Mouse (Mus musculus): Measurements from ENCODE around the gene Plod1. TPM values are rescaled to one million over a fixed set of nuclear protein-coding genes. Genes with fewer than 3 reads are reported as not detected.

Plod1 gene
- total RNA-seq, 2 experiments from 2014 or later, result 2.1 to 2.6 TPM

DNA sequence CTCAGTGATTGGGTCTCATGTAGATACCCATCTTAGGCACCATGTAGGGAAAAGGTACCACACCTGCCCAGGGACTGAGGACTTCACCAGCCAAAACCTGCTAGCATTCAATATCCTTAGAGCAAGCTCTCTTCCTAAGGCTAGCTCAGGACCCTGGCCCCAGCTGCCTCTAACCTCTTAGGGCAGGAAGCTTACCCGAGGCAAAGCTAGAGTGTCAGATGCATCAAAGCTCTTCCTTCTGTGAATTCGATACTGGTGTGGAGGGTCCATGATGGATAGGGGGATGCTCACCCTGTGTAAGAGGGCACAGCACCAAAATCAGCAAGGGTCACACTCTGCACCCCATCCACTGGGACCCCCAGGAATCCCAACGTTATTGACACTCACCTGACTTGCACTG is 74.5 kb downstream of the Plod1 start:
- no peak for ATAC-seq (replicated peaks; ENCODE audit: low FRiP score, poor library complexity, severe bottlenecking)

Other genes starting within 250 kb of the Plod1 start
- not detected in 2 replicates for gene Zfp534, start 234.2 kb downstream of the Plod1 start, total RNA-seq (2015; ENCODE audit: low replicate concordance)
- not detected in 2 replicates for gene Zfp534, start 234.2 kb downstream of the Plod1 start, total RNA-seq (2017; ENCODE audit: low replicate concordance)
- 23.8 and 32.3 TPM in 2 replicates for gene Zfp984, start 127.0 kb downstream of the Plod1 start, total RNA-seq (2015; ENCODE audit: low replicate concordance)
- 9.9 and 11.8 TPM in 2 replicates for gene Zfp984, start 127.0 kb downstream of the Plod1 start, total RNA-seq (2017; ENCODE audit: low replicate concordance)
- gene Zfp933, start 88.4 kb downstream of the Plod1 start, total RNA-seq (2015; ENCODE audit: low replicate concordance), result 0.96 and 3.3 TPM in 2 replicates
- 2.1 and 2.6 TPM in 2 replicates for gene Zfp933, start 88.4 kb downstream of the Plod1 start, total RNA-seq (2017; ENCODE audit: low replicate concordance)
- gene Miip, start 68.0 kb downstream of the Plod1 start, total RNA-seq (2015; ENCODE audit: low replicate concordance), result 7.3 and 16.3 TPM in 2 replicates
- gene Miip, start 68.0 kb downstream of the Plod1 start, total RNA-seq (2017; ENCODE audit: low replicate concordance), result 12.3 and 26.6 TPM in 2 replicates
- gene Fv1, start 67.8 kb downstream of the Plod1 start, total RNA-seq (2015; ENCODE audit: low replicate concordance), result not detected in 2 replicates
- 1.7 and 4.5 TPM in 2 replicates for gene Fv1, start 67.8 kb downstream of the Plod1 start, total RNA-seq (2017; ENCODE audit: low replicate concordance)
- 5.2 and 5.6 TPM in 2 replicates for gene Mfn2, start 32.1 kb downstream of the Plod1 start, total RNA-seq (2015; ENCODE audit: low replicate concordance)
- 6.1 and 6.6 TPM in 2 replicates for gene Mfn2, start 32.1 kb downstream of the Plod1 start, total RNA-seq (2017; ENCODE audit: low replicate concordance)
- gene 2510039O18Rik, start 4.1 kb upstream of the Plod1 start, total RNA-seq (2015; ENCODE audit: low replicate concordance), result 12.1 and 14.4 TPM in 2 replicates
- gene 2510039O18Rik, start 4.1 kb upstream of the Plod1 start, total RNA-seq (2017; ENCODE audit: low replicate concordance), result 9.6 and 11.1 TPM in 2 replicates
- not detected in 2 replicates for gene Nppb, start 49.0 kb upstream of the Plod1 start, total RNA-seq (2015; ENCODE audit: low replicate concordance)
- gene Nppb, start 49.0 kb upstream of the Plod1 start, total RNA-seq (2017; ENCODE audit: low replicate concordance), result not detected in 2 replicates
- not detected in 2 replicates for gene Nppa, start 64.0 kb upstream of the Plod1 start, total RNA-seq (2015; ENCODE audit: low replicate concordance)
- gene Nppa, start 64.0 kb upstream of the Plod1 start, total RNA-seq (2017; ENCODE audit: low replicate concordance), result not detected in 2 replicates
- 0.63 and 2.1 TPM in 2 replicates for gene Clcn6, start 102.1 kb upstream of the Plod1 start, total RNA-seq (2015; ENCODE audit: low replicate concordance)
- gene Clcn6, start 102.1 kb upstream of the Plod1 start, total RNA-seq (2017; ENCODE audit: low replicate concordance), result 2.0 and 3.1 TPM in 2 replicates
- 1.0 and 5.4 TPM in 2 replicates for gene Mthfr, start 102.3 kb upstream of the Plod1 start, total RNA-seq (2015; ENCODE audit: low replicate concordance)
- 4.9 and 7.7 TPM in 2 replicates for gene Mthfr, start 102.3 kb upstream of the Plod1 start, total RNA-seq (2017; ENCODE audit: low replicate concordance)
- 4.6 and 7.3 TPM in 2 replicates for gene Agtrap, start 151.3 kb upstream of the Plod1 start, total RNA-seq (2015; ENCODE audit: low replicate concordance)
- gene Agtrap, start 151.3 kb upstream of the Plod1 start, total RNA-seq (2017; ENCODE audit: low replicate concordance), result 7.4 and 9.2 TPM in 2 replicates
- 7.3 and 8.6 TPM in 2 replicates for gene Mad2l2, start 193.6 kb upstream of the Plod1 start, total RNA-seq (2015; ENCODE audit: low replicate concordance)
- gene Mad2l2, start 193.6 kb upstream of the Plod1 start, total RNA-seq (2017; ENCODE audit: low replicate concordance), result 3.4 and 7.1 TPM in 2 replicates
- gene Draxin, start 193.9 kb upstream of the Plod1 start, total RNA-seq (2015; ENCODE audit: low replicate concordance), result 0.42 TPM in 1 of 2 replicates, not detected in the other
- gene Draxin, start 193.9 kb upstream of the Plod1 start, total RNA-seq (2017; ENCODE audit: low replicate concordance), result 0.84 TPM in 1 of 2 replicates, not detected in the other
- gene Fbxo6, start 215.4 kb upstream of the Plod1 start, total RNA-seq (2015; ENCODE audit: low replicate concordance), result 2.7 and 3.3 TPM in 2 replicates
- gene Fbxo6, start 215.4 kb upstream of the Plod1 start, total RNA-seq (2017; ENCODE audit: low replicate concordance), result 1.3 and 2.8 TPM in 2 replicates
- gene Fbxo44, start 223.7 kb upstream of the Plod1 start, total RNA-seq (2015; ENCODE audit: low replicate concordance), result not detected in 2 replicates
- 0.43 TPM in 1 of 2 replicates, not detected in the other for gene Fbxo44, start 223.7 kb upstream of the Plod1 start, total RNA-seq (2017; ENCODE audit: low replicate concordance)
- gene Fbxo2, start 223.9 kb upstream of the Plod1 start, total RNA-seq (2015; ENCODE audit: low replicate concordance), result not detected in 2 replicates
- not detected in 2 replicates for gene Fbxo2, start 223.9 kb upstream of the Plod1 start, total RNA-seq (2017; ENCODE audit: low replicate concordance)

All from erythroblast, adult 5-6 weeks (primary cell).